In genomic region chr16:57672251-57672650, GRCm38 (mm10) we compare ENCODE assay signal across 16 mouse cellular contexts.
"Had no signal": no experiment of that assay in that cellular context is flagged by ENCODE, and none has a peak within 500 bp of the region (broad histone marks: within the 10 kb centered on the region; RNA-seq: fewer than 3 reads in every experiment).

No protein-coding gene starts in this region.

- H3K4me3 ChIP-seq: limb, embryonic 12.5 days; limb, embryonic 15.5 days; midbrain, embryonic 12.5 days; midbrain, embryonic 15.5 days; neural tube, embryonic 13.5 days had no signal

- H3K27me3 ChIP-seq: limb, embryonic 12.5 days; limb, embryonic 15.5 days; midbrain, embryonic 12.5 days; midbrain, embryonic 15.5 days; neural tube, embryonic 13.5 days had no signal

- H3K36me3 ChIP-seq: limb, embryonic 12.5 days; limb, embryonic 15.5 days; midbrain, embryonic 12.5 days; midbrain, embryonic 15.5 days; neural tube, embryonic 13.5 days had no signal

- H3K27ac ChIP-seq: limb, embryonic 12.5 days; limb, embryonic 15.5 days; liver, embryonic 14.5 days; macrophage; midbrain, embryonic 12.5 days; midbrain, embryonic 15.5 days; neural tube, embryonic 13.5 days; stomach, postnatal 0 days had no signal

- H3K4me1 ChIP-seq: midbrain, embryonic 12.5 days; midbrain, embryonic 15.5 days; neural tube, embryonic 13.5 days had no signal

- DNase-seq: kidney, postnatal 14 days; kidney, postnatal 4 days; left cerebral cortex, postnatal 4 days; liver, postnatal 0 days; lung, embryonic 14.5 days; thymus, adult 2 months; thymus, postnatal 14 days; thymus, postnatal 4 days had no signal
